Mouse (Mus musculus): ENCODE data around the gene Mis18bp1.

DNA sequence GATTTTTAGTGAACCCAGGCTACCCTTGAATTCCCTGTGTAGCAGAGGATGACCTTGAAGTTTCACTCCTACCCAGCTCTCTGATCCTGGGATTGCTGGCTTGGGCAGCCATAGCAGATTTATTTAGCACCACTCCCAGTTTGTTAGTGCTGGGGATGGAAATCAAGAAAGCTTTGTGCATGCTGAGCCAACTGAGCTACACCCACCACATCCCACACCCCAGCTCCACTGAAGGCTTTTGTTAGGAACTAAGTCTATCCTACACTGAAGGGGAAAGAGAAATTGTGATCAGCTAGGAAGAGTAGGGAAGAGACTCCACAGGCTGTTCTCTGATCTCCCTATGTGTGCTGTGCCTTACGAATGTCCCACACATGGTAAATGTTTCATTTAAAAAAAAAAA is 59.6 kb downstream of the Mis18bp1 start:
- no peak for TF ChIP-seq MXI1 (IDR thresholded peaks at IDR 0.05; ENCODE audit: low read depth, low read length)
- TF ChIP-seq CTCF (IDR thresholded peaks at IDR 0.05 in 2 of 3, conservative IDR thresholded peaks at IDR 0.05 in 1 of 3; ENCODE audit: control insufficient read depth in 1 of 3, insufficient read depth in 1 of 3, low read depth in 2 of 3, low read length in 3 of 3, poor library complexity in 1 of 3, severe bottlenecking in 1 of 3), result no peak
- no peak for TF ChIP-seq BHLHE40 (IDR thresholded peaks at IDR 0.05; ENCODE audit: borderline replicate concordance, low read depth, low read length)
- TF ChIP-seq POLR2A (IDR thresholded peaks at IDR 0.05; ENCODE audit: control insufficient read depth in 1 of 2, insufficient read depth in 1 of 2, low read depth in 1 of 2, low read length in 2 of 2, poor library complexity in 1 of 2), result no peak
- TF ChIP-seq SIN3A (IDR thresholded peaks at IDR 0.05; ENCODE audit: low read length), result no peak
- no peak for TF ChIP-seq NELFE (IDR thresholded peaks at IDR 0.05; ENCODE audit: low read depth, low read length)
- no peak for TF ChIP-seq ELF1 (IDR thresholded peaks at IDR 0.05; ENCODE audit: low read depth, low read length)
- no peak for TF ChIP-seq MAZ (IDR thresholded peaks at IDR 0.05; ENCODE audit: low read depth, low read length)
- no peak for TF ChIP-seq JUND (IDR thresholded peaks at IDR 0.05; ENCODE audit: low read depth, low read length)

Measured in MEL (cell line).